16 mouse cellular contexts compared by ENCODE assay signal in the genomic region with DNA sequence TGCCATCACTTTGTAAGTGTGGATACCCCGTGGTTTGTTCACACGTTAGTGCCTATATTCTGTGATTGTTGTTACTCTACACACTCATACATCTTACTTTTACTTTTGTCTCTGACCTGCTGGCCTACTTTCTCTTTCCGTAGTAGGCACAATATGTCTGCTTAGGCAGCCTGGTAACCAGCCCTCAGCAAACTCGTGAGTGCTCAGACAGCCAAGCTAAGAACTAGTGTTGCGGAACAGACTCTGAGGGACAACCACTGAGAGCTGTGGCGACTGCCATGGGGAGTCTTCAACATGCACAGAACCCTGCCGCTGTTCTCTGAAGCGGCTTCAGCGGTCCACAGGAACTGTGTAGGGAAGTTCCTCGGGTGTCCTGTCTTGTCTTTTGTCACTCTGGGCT.
DNase-seq lines count a peak whose midpoint lies in the region; ATAC-seq and TF ChIP-seq lines count a peak whose summit lies in the region.
"Had no signal": no experiment of that assay in that cellular context is flagged by ENCODE, and none has a peak within 500 bp of the region (broad histone marks: within the 10 kb centered on the region; RNA-seq: fewer than 3 reads in every experiment).

No protein-coding gene starts in this region.

- H3K4me3 ChIP-seq in kidney, postnatal 0 days (replicated peaks; ENCODE audit: low read depth, low read length), result no peak overlapping the region
- no peak overlapping the region for H3K4me3 ChIP-seq in forebrain, embryonic 16.5 days (replicated peaks; ENCODE audit: low read length)
- H3K4me3 ChIP-seq: gastrocnemius, adult 2 months; limb, embryonic 12.5 days had no signal

- no peaks in the 10 kb centered on the region for H3K27me3 ChIP-seq in kidney, postnatal 0 days (ENCODE audit: insufficient read depth, low read length)
- H3K27me3 ChIP-seq in forebrain, embryonic 16.5 days (replicated peaks; ENCODE audit: control insufficient read depth, insufficient read depth, low read length), result no peaks in the 10 kb centered on the region
- H3K27me3 ChIP-seq: limb, embryonic 12.5 days had no signal

- no peak overlapping the region for H3K27ac ChIP-seq in kidney, postnatal 0 days
- no peak overlapping the region for H3K27ac ChIP-seq in forebrain, embryonic 16.5 days (ENCODE audit: low read length)
- H3K27ac ChIP-seq: gastrocnemius, adult 2 months; limb, embryonic 12.5 days; liver, embryonic 14.5 days had no signal

- no peaks in the 10 kb centered on the region for H3K36me3 ChIP-seq in kidney, postnatal 0 days (ENCODE audit: insufficient read depth, low read length)
- H3K36me3 ChIP-seq in forebrain, embryonic 16.5 days (ENCODE audit: control insufficient read depth, insufficient read depth), result no peaks in the 10 kb centered on the region
- H3K36me3 ChIP-seq: limb, embryonic 12.5 days had no signal

- H3K9me3 ChIP-seq in kidney, postnatal 0 days (replicated peaks; ENCODE audit: low read length), result no peaks in the 10 kb centered on the region
- H3K9me3 ChIP-seq in forebrain, embryonic 16.5 days (ENCODE audit: control insufficient read depth, low read length), result no peaks in the 10 kb centered on the region
- H3K9me3 ChIP-seq: G1E; limb, embryonic 12.5 days had no signal

- TF ChIP-seq CTCF in kidney, postnatal 0 days (IDR thresholded peaks at IDR 0.05; ENCODE audit: low read depth), result no peak

- DNase-seq in cerebellum, adult 8-10 months, result peak; percentile 20
- no peak for DNase-seq in cerebellum, adult 9-10 months
- peak; percentile 14 for DNase-seq in kidney, postnatal 0 days (ENCODE audit: low spot score)
- no peak for DNase-seq in kidney, postnatal 10 days
- DNase-seq in ZHBTc4 (ENCODE audit: low read depth, low spot score), result peak; percentile 16
- no peak for DNase-seq in urinary bladder, postnatal 10 days (ENCODE audit: low spot score)
- DNase-seq: adrenal gland, postnatal 25 days; gastrocnemius, adult 2 months; heart, postnatal 10 days; right cerebral cortex, postnatal 14 days had no signal

- no peak overlapping the region for H3K4me2 ChIP-seq in kidney, postnatal 0 days (ENCODE audit: low read length)
- no peak overlapping the region for H3K4me2 ChIP-seq in forebrain, embryonic 16.5 days (ENCODE audit: low read length)
- H3K4me2 ChIP-seq: limb, embryonic 12.5 days had no signal

- no peak overlapping the region for H3K9ac ChIP-seq in kidney, postnatal 0 days (ENCODE audit: low read depth, low read length)
- no peak overlapping the region for H3K9ac ChIP-seq in forebrain, embryonic 16.5 days (replicated peaks; ENCODE audit: low read depth, low read length)
- H3K9ac ChIP-seq: limb, embryonic 12.5 days; liver, embryonic 14.5 days had no signal

- 67% methylated on average over 10 of the region's 10 CpGs for WGBS in kidney, postnatal 0 days
- 51% methylated on average over 10 of the region's 10 CpGs for WGBS in forebrain, embryonic 16.5 days

- ATAC-seq in kidney, postnatal 0 days (replicated peaks; ENCODE audit: low FRiP score, low read depth), result no peak
- ATAC-seq in inflammation-experienced regulatory T-cells, adult 6 months, result peak; percentile 56
- no peak for ATAC-seq in forebrain, embryonic 16.5 days
- ATAC-seq: lung, postnatal 0 days had no signal

- no peaks in the 10 kb centered on the region for H3K4me1 ChIP-seq in kidney, postnatal 0 days (replicated peaks; ENCODE audit: insufficient read depth, low read length)
- H3K4me1 ChIP-seq in forebrain, embryonic 16.5 days (replicated peaks; ENCODE audit: control insufficient read depth, insufficient read depth, low read length), result peaks cover 7% of the 10 kb centered on the region; the same call in 1 of the 2 replicates

Comparison
In these comparisons a context has a peak if more than half of its experiments do, and no peak if none do; other contexts are left out.
1. DNase-seq: peak in cerebellum, adult 8-10 months (single experiment), kidney, postnatal 0 days (single experiment) and ZHBTc4 (single experiment); none in cerebellum, adult 9-10 months (single experiment), kidney, postnatal 10 days (single experiment) and urinary bladder, postnatal 10 days (single experiment).